Mouse (Mus musculus) ES-E14 (cell line): ENCODE measurements around the gene Dmp1. TPM values are rescaled to one million over a fixed set of nuclear protein-coding genes. Genes with fewer than 3 reads are reported as not detected.

Experiments
- DNase-seq: peaks from one replicate; pipeline ENCODE4 v3.0.0-alpha.2; 2013; ENCODE audit warnings: low read depth, low spot score
- H3K27ac ChIP-seq: 2 replicates; pipeline ENCODE4 v1.5.1; 2012; ENCODE audit warnings: low read depth, mild to moderate bottlenecking, low read length, moderate library complexity, mixed read lengths; ENCODE audit not compliant: poor library complexity, insufficient read depth, severe bottlenecking
- H3K36me3 ChIP-seq: 2 replicates; pipeline ENCODE4 v1.6.1; 2012; ENCODE audit warnings: mild to moderate bottlenecking, low read length, moderate library complexity, mixed read lengths; ENCODE audit not compliant: control insufficient read depth, poor library complexity, insufficient read depth, severe bottlenecking
- H3K4me1 ChIP-seq, 2 experiments: fragments of 150-350 bp in 1 of 2; sonication (generic) in 1 of 2; 2 replicates each; pipeline ENCODE4 v1.6.1; 2012; ENCODE audit warnings: low read length in 2 of 2, mild to moderate bottlenecking in 1 of 2, mixed read lengths in 1 of 2; ENCODE audit not compliant: control insufficient read depth in 2 of 2, insufficient read depth in 2 of 2, poor library complexity in 1 of 2
- H3K4me3 ChIP-seq, 2 experiments: fragments of 150-350 bp in 1 of 2; sonication (generic) in 1 of 2; 2 replicates each; pipeline ENCODE4 v1.5.1; 2012; ENCODE audit warnings: low read length in 2 of 2, low read depth in 1 of 2, mild to moderate bottlenecking in 1 of 2, mixed read lengths in 1 of 2; ENCODE audit not compliant: insufficient read depth in 1 of 2, poor library complexity in 1 of 2, severe bottlenecking in 1 of 2
- H3K9ac ChIP-seq: 2 replicates; pipeline ENCODE4 v1.6.1; 2012; ENCODE audit warnings: low read depth, mild to moderate bottlenecking, low read length, mixed read lengths; ENCODE audit not compliant: poor library complexity, insufficient read depth, severe bottlenecking
- H3K9me3 ChIP-seq: fragments of 150-350 bp; sonication (generic); 2 replicates; pipeline ENCODE4 v1.6.1; 2012; ENCODE audit warnings: low read depth, mild to moderate bottlenecking, low read length; ENCODE audit not compliant: control insufficient read depth, insufficient read depth
- CHD2 ChIP-seq: IDR thresholded peaks from 2 replicates; pipeline ENCODE4 v1.6.1; 2014; ENCODE audit warnings: mild to moderate bottlenecking, low read depth, low read length, inconsistent platforms
- HCFC1 ChIP-seq: IDR thresholded peaks from 2 replicates; pipeline ENCODE4 v1.6.1; 2012; ENCODE audit warnings: low read length, inconsistent platforms, borderline replicate concordance; ENCODE audit not compliant: insufficient read depth
- MAFK ChIP-seq: IDR thresholded peaks from 2 replicates; pipeline ENCODE4 v1.6.1; 2014; ENCODE audit warnings: mild to moderate bottlenecking, low read depth, low read length, inconsistent platforms; ENCODE audit not compliant: insufficient read depth
- ZC3H11A ChIP-seq: IDR thresholded peaks from 2 replicates; pipeline ENCODE4 v1.6.1; 2012; ENCODE audit warnings: low read depth, mild to moderate bottlenecking, inconsistent platforms, low read length, borderline replicate concordance
- ZNF384 ChIP-seq: IDR thresholded peaks from 2 replicates; pipeline ENCODE4 v1.6.1; 2012; ENCODE audit warnings: low read depth, low read length, inconsistent platforms
- in situ Hi-C, 2 experiments: fragments of 600-800 bp; cut with MboI; formaldehyde crosslinking; loops; one replicate each; pipeline ENCODE4 v1.15.1; 2025; ENCODE audit warnings: low sequenced_read_pairs in 2 of 2, inconsistent platforms in 1 of 2; ENCODE audit not compliant: unreplicated experiment in 2 of 2
- total RNA-seq: library from RNA; depleted of rRNA; stranded (reverse); fragments of 300-350 nt; gene quantifications from 2 replicates; pipeline ENCODE4 v1.2.3, GENCODE M21; 2012

The Dmp1 gene
- total RNA-seq, 1 experiment: not detected

- H3K4me3 ChIP-seq: no peak overlapping the region
- H3K9me3 ChIP-seq: no peaks in the 10 kb centered on the region
- TF ChIP-seq CHD2: no peak
- TF ChIP-seq ZC3H11A: no peak
- no peak for TF ChIP-seq MAFK
- no peak for TF ChIP-seq ZNF384
- TF ChIP-seq HCFC1: no peak
- no peaks in the 10 kb centered on the region for H3K36me3 ChIP-seq
- no peak overlapping the region for H3K9ac ChIP-seq
- in situ Hi-C loops: no loop called here
- no peaks in the 10 kb centered on the region; a peak in 1 of 4 replicates for H3K4me1 ChIP-seq
- H3K27ac ChIP-seq: no peak overlapping the region
- DNase-seq: no peak
Observed at GRCm38 (mm10) chr5:104161390-104161789, 41.0 kb upstream of the Dmp1 start.

GRCm38 (mm10) chr5:104163536-104163935 is 38.9 kb upstream of the Dmp1 start:
- H3K9ac ChIP-seq: no peak overlapping the region
- DNase-seq: no peak
- no peaks in the 10 kb centered on the region for H3K36me3 ChIP-seq
- TF ChIP-seq CHD2 (no peak), HCFC1 (no peak), ZNF384 (no peak), ZC3H11A (no peak), MAFK (no peak)
- in situ Hi-C loops: no loop called here
- H3K4me1 ChIP-seq: no peaks in the 10 kb centered on the region; a peak in 1 of 4 replicates
- H3K27ac ChIP-seq: no peak overlapping the region
- H3K4me3 ChIP-seq: no peak overlapping the region
- no peaks in the 10 kb centered on the region for H3K9me3 ChIP-seq

GRCm38 (mm10) chr5:104170412-104170811 is 32.0 kb upstream of the Dmp1 start, which contains the start of gene Dspp:
TSS of gene Dspp (plus strand) at chr5:104170712.
- no peak within 1 kb of the TSS for H3K9ac ChIP-seq
- no peak within 1 kb of the TSS for H3K27ac ChIP-seq
- H3K4me3 ChIP-seq: no peak within 1 kb of the TSS
- in situ Hi-C loops: no loop called here
- no peak for DNase-seq
- no peaks in the 10 kb centered on the region for H3K36me3 ChIP-seq
- no peaks in the 10 kb centered on the region for H3K9me3 ChIP-seq
- no peaks in the 10 kb centered on the region; a peak in 1 of 4 replicates for H3K4me1 ChIP-seq
- no peak for TF ChIP-seq CHD2
- no peak for TF ChIP-seq ZC3H11A
- no peak for TF ChIP-seq MAFK
- TF ChIP-seq HCFC1: no peak
- no peak for TF ChIP-seq ZNF384

- no peaks in the 10 kb centered on the region for H3K36me3 ChIP-seq
- H3K27ac ChIP-seq: no peak overlapping the region
- DNase-seq: no peak
- TF ChIP-seq CHD2 (no peak), MAFK (no peak), ZC3H11A (no peak), HCFC1 (no peak), ZNF384 (no peak)
- in situ Hi-C loops: no loop called here
- H3K9ac ChIP-seq: no peak overlapping the region
- H3K4me1 ChIP-seq: no peaks in the 10 kb centered on the region
- no peaks in the 10 kb centered on the region for H3K9me3 ChIP-seq
- no peak overlapping the region for H3K4me3 ChIP-seq
Observed at GRCm38 (mm10) chr5:104173094-104173493, 29.3 kb upstream of the Dmp1 start.

- Histone ChIP-seq H3K9ac (no peak overlapping the region), H3K4me3 (no peak overlapping the region), H3K36me3 (no peaks in the 10 kb centered on the region), H3K27ac (no peak overlapping the region), H3K4me1 (no peaks in the 10 kb centered on the region), H3K9me3 (peaks cover 7% of the 10 kb centered on the region; the same call in 1 of the 2 replicates)
- in situ Hi-C loops: no loop called here
- DNase-seq: no peak
- no peak for TF ChIP-seq MAFK
- TF ChIP-seq HCFC1: no peak
- TF ChIP-seq ZC3H11A: no peak
- TF ChIP-seq ZNF384: no peak
- TF ChIP-seq CHD2: no peak
Observed at GRCm38 (mm10) chr5:104183743-104184142, 18.7 kb upstream of the Dmp1 start.
